Mouse (Mus musculus): ENCODE data around the gene Atp8a1.
"Not testable (repeated sequence)": the region's sequence is repeated elsewhere in the genome, so short reads cannot be mapped to it uniquely, and the experiment has no call there.

Atp8a1 gene

GRCm38 (mm10) chr5:67826278-67826677 lies 21.0 kb downstream of the Atp8a1 start:
- DNase-seq, result no peak

DNA sequence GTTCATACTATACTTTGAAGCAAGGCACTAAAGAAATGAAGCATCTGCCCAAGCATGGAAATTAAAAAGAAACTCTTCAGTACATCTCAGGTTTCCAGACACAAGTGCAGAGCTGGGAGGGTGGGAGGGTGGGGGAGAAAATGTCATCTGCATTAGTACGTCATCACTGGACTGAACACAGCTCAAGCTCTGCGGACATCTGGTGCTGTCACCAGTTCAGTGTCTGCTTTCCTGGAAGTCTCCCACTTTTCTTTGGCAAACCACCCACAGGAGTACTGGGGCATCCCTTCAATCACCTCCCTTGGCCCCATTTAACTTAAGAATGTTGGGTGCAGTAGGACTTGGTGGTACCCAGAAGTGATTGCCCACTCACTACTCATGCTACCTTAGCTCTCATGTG lies 22.6 kb downstream of the Atp8a1 start:
- DNase-seq, result no peak

DNA sequence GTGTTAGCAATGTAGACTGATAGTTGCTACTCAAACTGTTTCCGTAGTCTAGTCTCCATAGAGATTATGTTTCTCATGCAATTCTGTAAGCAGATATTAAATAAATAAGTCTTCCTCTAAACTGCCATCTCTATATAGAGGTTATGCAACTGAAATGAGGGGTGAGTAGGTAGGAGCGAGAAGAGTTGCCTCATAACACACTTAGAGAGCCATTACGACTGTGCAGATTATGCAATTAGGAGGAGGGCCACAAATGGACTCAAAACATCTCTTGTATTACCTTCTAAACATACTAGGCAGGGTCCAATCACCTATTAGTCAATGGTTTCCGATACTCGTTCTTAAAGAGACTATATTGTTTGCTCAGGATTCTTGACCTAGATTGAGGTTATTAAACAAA lies 23.5 kb downstream of the Atp8a1 start:
- DNase-seq, result peak; percentile 83

DNA sequence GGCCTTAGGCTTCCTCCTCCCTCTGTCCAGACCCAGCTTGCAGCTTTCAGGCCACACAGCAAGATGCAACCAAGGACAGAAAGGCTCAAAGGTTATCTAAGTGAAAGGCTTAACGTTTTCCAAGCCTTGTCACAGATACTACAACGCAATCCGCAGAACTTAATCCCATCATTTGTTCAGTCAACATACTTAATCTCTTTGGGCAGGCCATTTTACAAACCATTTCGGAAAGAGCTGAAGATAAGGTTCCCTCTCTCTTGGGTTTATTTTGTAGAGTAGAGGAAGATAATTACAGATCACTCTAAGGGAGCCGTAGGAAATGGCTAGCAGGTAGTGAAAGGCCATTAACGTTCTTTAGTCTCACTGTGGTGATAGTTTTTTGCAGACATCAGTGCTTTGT lies 24.6 kb downstream of the Atp8a1 start:
- no peak for DNase-seq

GRCm38 (mm10) chr5:67821987-67822401 lies 25.2 kb downstream of the Atp8a1 start:
- peak; percentile 71 for DNase-seq

GRCm38 (mm10) chr5:67821185-67821584 lies 26.0 kb downstream of the Atp8a1 start:
- no peak for DNase-seq

GRCm38 (mm10) chr5:67819451-67819850 lies 27.8 kb downstream of the Atp8a1 start:
- no peak for DNase-seq

- peak; percentile 51 for DNase-seq
These were observed 31.5 kb downstream of the Atp8a1 start for GRCm38 (mm10) chr5:67815572-67816325.

GRCm38 (mm10) chr5:67815060-67815459 lies 32.2 kb downstream of the Atp8a1 start:
- DNase-seq, result not testable (repeated sequence)

GRCm38 (mm10) chr5:67814437-67814965 lies 32.7 kb downstream of the Atp8a1 start:
- no peak for DNase-seq

GRCm38 (mm10) chr5:67813334-67813733 lies 33.9 kb downstream of the Atp8a1 start:
- DNase-seq, result no peak

DNA sequence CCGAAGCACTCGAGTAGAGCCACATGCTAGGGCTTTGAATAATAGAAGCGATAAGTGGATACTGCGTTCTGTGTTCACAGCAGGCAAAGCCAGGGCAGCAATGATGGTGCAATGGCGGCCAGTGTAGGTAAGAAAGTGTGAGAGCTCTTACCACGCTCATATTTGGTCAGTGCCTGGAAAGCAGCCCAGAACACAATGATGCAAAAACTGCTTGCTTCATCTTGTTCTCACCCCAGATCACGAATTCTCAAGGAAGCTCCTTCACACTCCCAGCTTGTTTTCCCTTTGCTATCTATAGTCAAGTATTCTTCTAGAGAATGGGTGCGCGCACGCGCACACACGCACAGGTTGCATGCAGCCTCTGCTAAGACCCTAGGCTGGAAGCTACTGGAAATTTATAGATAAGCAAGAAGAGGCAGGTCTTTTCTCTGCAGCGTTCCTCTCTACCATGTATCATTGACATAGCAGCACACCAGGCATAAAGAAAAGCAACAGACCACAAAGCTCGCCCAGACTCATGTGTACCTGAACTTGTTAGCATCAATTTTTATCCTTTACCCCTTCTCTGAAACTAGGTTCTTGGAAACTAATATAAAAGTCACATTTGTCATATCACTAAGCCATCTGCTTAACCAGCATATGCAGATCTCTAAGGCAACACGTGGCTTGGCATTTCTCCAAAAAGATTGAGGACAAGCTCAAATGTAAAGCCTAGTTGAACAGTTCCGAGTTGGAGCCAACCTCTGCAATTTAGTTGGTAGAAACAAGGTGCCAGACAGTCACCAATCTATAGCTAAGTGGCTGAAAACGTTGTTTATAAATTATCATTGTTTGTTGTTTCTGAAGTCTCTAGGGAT lies 44.8 kb downstream of the Atp8a1 start:
- peak; percentile 89 for DNase-seq

GRCm38 (mm10) chr5:67800801-67801200 lies 46.4 kb downstream of the Atp8a1 start:
- peak; percentile 54 for DNase-seq

DNA sequence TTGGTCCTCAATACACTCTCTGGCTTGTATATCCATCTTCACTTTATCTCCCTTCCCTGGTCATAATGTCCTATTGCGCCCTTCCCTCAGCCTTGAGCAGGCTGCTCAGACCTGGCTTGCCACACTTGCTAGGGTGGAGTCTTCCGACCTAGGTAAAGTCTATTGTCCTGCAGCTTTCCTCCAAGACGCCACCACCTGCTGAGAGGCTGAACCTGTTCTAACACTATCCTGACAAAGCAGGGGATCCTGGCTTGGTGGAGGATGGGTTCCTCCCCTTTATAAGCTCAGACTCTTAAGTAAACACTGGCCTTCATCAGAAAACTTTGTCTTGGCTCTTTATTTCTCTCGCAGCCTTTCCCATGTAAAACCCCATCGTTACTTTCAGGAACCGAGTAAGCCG lies 47.4 kb downstream of the Atp8a1 start:
- no peak for DNase-seq

DNA sequence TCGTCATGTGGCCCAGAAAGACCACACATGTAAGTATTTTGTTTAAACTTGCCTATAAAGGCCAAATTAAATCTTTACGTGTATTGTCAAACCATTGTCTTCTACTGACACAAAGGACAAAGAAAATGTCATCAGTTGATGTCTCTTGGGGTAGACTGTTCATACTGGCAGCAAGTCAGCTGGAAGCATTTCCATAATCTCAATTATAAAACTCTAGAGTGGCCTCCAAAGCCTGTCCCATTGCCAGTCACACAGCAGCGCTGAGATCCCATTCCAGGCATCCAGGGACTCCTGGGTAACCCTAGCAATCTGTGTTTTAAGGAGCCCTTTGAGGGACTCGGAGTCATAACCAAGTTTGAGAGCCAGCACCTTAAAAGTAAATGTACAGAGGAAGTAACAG lies 48.9 kb downstream of the Atp8a1 start:
- no peak for DNase-seq

DNA sequence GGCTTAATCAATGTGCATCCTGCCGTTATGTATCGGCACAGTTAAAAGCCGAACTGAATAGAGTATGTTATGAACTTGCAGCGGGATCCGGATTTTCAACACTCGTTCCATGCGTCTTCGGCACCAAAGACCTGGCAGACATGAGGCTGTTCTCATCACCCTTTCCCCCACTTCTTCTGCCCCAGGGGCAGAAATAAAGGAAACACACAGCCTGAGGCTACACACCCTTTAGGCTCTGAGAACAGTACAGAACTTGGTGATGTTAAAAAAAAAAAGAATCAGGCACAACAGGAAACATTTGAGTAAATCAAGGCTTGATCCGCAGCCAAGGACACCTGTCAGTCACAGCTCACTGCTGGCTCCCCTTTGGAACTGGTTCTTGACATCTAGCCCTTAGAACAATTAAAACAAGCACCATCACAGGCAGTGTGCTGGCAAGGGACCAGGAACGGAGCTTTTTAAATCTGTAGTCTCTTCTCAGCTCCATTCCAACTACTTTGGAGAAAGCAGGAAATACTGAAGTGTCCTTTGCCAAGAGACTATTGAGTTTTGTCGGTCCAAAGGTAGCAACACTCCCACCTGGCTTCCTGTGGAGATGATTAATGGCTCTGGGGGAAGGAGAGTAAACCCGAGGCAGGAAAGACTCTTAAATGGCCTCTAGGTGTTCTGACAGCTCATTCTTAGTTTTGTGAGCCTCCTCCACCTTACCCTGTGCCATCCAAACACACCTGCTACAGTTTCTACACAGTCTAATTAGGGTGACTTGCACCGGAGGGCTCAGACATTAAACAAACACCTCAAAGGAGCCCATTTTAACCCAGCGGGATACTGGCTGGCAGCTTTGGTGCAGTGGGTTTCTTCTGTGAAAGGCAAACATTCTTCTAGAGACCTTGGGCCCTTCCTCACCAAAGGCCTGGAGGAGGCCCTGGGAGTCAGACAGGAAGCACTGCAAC lies 50.0 kb downstream of the Atp8a1 start:
- DNase-seq, result peak; percentile 83

- no peak for DNase-seq
These were observed 53.0 kb downstream of the Atp8a1 start for GRCm38 (mm10) chr5:67794129-67794800.

DNA sequence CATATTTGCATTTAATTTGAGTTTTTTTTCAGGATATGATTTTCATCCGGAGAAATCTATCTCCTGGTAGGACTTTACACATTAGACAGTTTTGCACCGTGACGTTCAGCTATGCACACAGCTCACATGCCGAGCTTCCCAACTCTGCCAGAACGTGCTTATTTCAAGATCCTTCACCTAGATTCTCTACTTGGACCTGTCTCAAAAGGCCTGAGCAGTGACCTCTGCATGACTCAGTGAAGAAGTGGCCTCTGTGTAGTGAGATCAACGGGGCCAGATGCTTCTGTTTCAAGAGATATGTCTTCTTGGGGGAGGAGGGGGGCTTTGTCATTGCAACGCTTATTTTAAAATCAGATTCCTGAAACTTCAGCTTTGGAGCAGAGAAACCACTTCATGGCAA lies 64.5 kb downstream of the Atp8a1 start:
- peak; percentile 34 for DNase-seq

DNA sequence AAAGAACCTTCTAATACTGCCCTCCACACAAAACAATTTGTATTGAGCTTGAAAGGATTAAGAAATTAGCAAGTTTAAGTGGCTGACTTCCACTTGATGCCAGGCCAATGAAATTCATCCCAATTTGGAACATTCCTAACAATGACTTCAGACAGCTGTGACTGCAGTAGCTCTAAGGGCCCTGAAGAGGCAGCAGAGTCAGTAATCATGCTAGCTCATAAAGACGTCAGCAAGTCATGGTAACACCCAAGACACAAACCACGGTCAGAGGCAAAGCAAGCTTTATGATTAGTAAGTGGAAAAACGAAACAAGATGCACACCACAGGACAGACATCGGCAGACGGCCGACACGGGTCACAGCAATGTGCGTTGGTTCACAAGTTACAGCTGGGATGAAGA lies 69.2 kb downstream of the Atp8a1 start:
- DNase-seq, result peak; percentile 67

GRCm38 (mm10) chr5:67774186-67774585 lies 73.0 kb downstream of the Atp8a1 start:
- no peak for DNase-seq

- no peak for DNase-seq
These were observed 78.5 kb downstream of the Atp8a1 start for GRCm38 (mm10) chr5:67768708-67769107.

- no peak for DNase-seq
These were observed 82.4 kb downstream of the Atp8a1 start for GRCm38 (mm10) chr5:67764798-67765197.

All from lung, postnatal 36 days (tissue).